Mouse (Mus musculus) embryonic facial prominence, embryonic 15.5 days (tissue): ENCODE measurements around the gene Atp1a2. TPM values are rescaled to one million over a fixed set of nuclear protein-coding genes. Genes with fewer than 3 reads are reported as not detected.

Source experiments
- ATAC-seq: fragments of 200-750 bp; cut with Nextera tagmentation; 2 replicates; pipeline ENCODE4 v1.8.0; 2017; ENCODE audit warnings: low read depth, moderate TSS enrichment; ENCODE audit not compliant: insufficient number of reproducible peaks, low FRiP score, low TSS enrichment
- H3K27ac ChIP-seq: fragments of 300-500 bp; sonication (generic); replicated peaks from 2 replicates; pipeline ENCODE4 v1.5.1; 2015; ENCODE audit warnings: mild to moderate bottlenecking, inconsistent platforms
- H3K27me3 ChIP-seq: fragments of 300-500 bp; sonication (generic); 2 replicates; pipeline ENCODE4 v1.6.1; 2015; ENCODE audit warnings: inconsistent platforms
- H3K36me3 ChIP-seq: fragments of 300-500 bp; sonication (generic); 2 replicates; pipeline ENCODE4 v1.6.1; 2015; ENCODE audit warnings: mild to moderate bottlenecking, inconsistent platforms
- H3K4me1 ChIP-seq: fragments of 300-500 bp; sonication (generic); 2 replicates; pipeline ENCODE4 v1.6.1; 2015; ENCODE audit warnings: inconsistent platforms
- H3K4me2 ChIP-seq: fragments of 300-500 bp; sonication (generic); replicated peaks from 2 replicates; pipeline ENCODE4 v1.6.1; 2015; ENCODE audit warnings: mild to moderate bottlenecking, inconsistent platforms
- H3K4me3 ChIP-seq: fragments of 300-500 bp; sonication (generic); replicated peaks from 2 replicates; pipeline ENCODE4 v1.5.1; 2015; ENCODE audit warnings: mild to moderate bottlenecking, inconsistent platforms
- H3K9ac ChIP-seq: fragments of 300-500 bp; sonication (generic); 2 replicates; pipeline ENCODE4 v1.6.1; 2015; ENCODE audit warnings: inconsistent platforms
- H3K9me3 ChIP-seq: fragments of 300-500 bp; sonication (generic); replicated peaks from 2 replicates; pipeline ENCODE4 v1.6.1; 2016; ENCODE audit warnings: inconsistent platforms
- WGBS: fragments of 180-500 bp; shearing (Covaris S2); methylation state at CpG from one replicate; pipeline ENCODE4 v1.1.7; 2015; 5-methylcytosine and 5-hydroxymethylcytosine counted together
- polyA plus RNA-seq: library from polyadenylated mRNA; unstranded; fragments of >200 nt; fragmentation: Nextera tagmentation; extraction: Ambion mirVana; gene quantifications from 2 replicates; pipeline ENCODE4 v1.2.1, GENCODE M21; 2015

Gene Atp1a2
- polyA plus RNA-seq, 1 experiment from 2014 or later: 5.6 TPM

DNA sequence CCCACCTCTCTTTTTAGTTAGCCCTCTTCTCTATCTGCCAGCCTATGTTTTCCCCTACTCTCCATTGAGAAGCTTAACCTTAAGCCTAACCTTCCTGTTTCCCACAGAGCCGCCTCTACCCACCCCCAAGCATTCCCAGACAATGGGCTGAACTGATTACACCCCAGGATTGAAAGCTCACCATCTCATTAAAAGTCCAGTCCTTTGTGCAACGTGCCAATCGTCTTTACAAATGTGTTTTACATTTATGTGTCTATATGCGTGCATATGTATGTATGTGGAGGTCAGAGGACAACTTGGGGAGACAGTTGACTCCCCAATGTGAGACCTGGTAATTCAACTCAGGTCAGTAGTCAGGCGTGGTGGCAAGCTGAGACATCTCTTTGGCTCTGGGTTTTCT lies 25.4 kb upstream of the Atp1a2 start:
- no peak overlapping the region for H3K4me3 ChIP-seq
- no peak overlapping the region for H3K27ac ChIP-seq
- no peaks in the 10 kb centered on the region for H3K9me3 ChIP-seq
- H3K36me3 ChIP-seq: peaks cover 11% of the 10 kb centered on the region; the same call in 1 of the 2 replicates
- no peak for ATAC-seq
- peaks cover 35% of the 10 kb centered on the region for H3K27me3 ChIP-seq
- 38% methylated on average over 5 of the region's 5 CpGs for WGBS
- H3K4me1 ChIP-seq: peaks cover 14% of the 10 kb centered on the region
- H3K4me2 ChIP-seq: no peak overlapping the region
- no peak overlapping the region for H3K9ac ChIP-seq

DNA sequence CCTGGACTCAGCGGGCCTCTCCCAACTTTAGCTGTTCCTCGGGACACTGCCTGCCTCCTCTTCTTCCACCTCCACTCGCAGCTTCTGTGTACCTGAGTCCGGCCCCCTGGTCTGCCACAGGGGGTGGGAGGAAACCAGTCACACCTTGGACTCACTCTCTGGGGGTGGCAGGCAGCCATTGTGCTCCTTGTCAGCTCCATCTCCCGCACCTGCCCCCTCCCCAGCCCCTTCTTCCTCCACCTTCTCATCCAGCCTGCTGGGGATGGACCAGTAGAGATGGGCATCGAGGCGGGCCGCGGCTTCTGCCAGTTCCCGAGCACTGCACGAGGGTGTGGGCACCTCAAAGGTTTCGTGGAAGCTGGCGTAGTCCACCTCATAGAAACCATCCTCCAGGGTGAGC lies 24.9 kb upstream of the Atp1a2 start:
- no peak overlapping the region for H3K4me2 ChIP-seq
- peaks cover 29% of the 10 kb centered on the region for H3K27me3 ChIP-seq
- peaks cover 15% of the 10 kb centered on the region; the same call in 1 of the 2 replicates for H3K36me3 ChIP-seq
- WGBS: 57% methylated on average over 13 of the region's 13 CpGs
- no peaks in the 10 kb centered on the region for H3K9me3 ChIP-seq
- H3K9ac ChIP-seq: no peak overlapping the region
- H3K4me3 ChIP-seq: no peak overlapping the region
- H3K4me1 ChIP-seq: peaks cover 14% of the 10 kb centered on the region
- no peak for ATAC-seq
- H3K27ac ChIP-seq: no peak overlapping the region

DNA sequence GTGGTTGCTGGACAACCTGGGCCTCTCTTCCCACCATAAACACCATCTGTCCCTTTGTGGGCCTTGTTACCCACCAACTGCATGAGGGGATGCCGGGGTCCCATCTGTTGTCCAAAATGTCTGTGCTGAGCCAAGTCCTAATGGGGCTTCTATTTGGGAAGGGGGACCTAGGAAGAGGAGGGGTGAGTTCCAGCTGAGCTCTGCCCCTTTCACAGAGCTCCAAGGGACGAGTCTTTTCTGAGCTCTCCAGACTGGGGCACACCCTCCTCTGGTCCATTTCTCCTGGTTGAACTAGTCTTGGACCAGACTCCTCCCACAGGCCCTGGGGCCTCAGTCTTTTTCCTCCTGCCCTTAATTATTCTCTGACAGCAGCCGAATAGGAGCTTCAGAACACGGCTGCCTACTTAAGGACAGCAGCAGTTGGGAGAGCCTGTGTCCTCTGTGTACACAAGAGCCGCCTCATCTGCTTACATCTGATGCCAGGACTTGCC lies 22.1 kb upstream of the Atp1a2 start:
- peaks cover 2% of the 10 kb centered on the region; the same call in 1 of the 2 replicates for H3K27me3 ChIP-seq
- no peak overlapping the region for H3K4me2 ChIP-seq
- ATAC-seq: no peak
- 0 out of 2 replicates have a peak, but pooled peaks cover 3% of the 10 kb centered on the region for H3K4me1 ChIP-seq
- H3K27ac ChIP-seq: no peak overlapping the region; the same call in 1 of the 2 replicates
- no peaks in the 10 kb centered on the region for H3K9me3 ChIP-seq
- no peak overlapping the region for H3K9ac ChIP-seq
- no peak overlapping the region for H3K4me3 ChIP-seq
- H3K36me3 ChIP-seq: peaks cover 20% of the 10 kb centered on the region; the same call in 1 of the 2 replicates
- 35% methylated on average over 5 of the region's 5 CpGs for WGBS

DNA sequence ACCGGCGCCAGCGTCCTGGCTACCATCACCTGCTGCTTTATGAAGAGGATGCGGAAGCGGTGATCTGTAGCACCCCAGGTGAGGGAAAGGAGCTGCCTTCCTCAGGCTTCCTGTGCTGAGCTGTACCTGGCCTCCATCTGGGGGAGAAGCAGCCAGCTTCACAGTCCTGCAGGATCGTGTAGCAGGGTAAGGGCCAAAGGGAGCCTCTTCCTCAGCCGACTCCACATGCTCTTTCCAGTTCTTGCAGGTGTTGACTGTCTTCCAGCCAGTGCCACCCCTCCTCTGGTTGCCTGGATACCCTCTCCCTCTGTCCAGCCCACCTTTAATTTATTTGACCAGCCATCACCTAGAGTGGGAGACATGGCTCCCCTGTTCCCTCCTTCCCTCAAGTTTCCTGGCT lies 21.5 kb upstream of the Atp1a2 start:
- H3K9me3 ChIP-seq: no peaks in the 10 kb centered on the region
- H3K4me3 ChIP-seq: no peak overlapping the region
- H3K27me3 ChIP-seq: no peaks in the 10 kb centered on the region
- H3K27ac ChIP-seq: no peak overlapping the region
- no peak overlapping the region for H3K9ac ChIP-seq
- peaks cover 20% of the 10 kb centered on the region; the same call in 1 of the 2 replicates for H3K36me3 ChIP-seq
- H3K4me2 ChIP-seq: no peak overlapping the region
- 80% methylated on average over 7 of the region's 7 CpGs for WGBS
- ATAC-seq: no peak
- 0 out of 2 replicates have a peak, but pooled peaks cover 3% of the 10 kb centered on the region for H3K4me1 ChIP-seq

DNA sequence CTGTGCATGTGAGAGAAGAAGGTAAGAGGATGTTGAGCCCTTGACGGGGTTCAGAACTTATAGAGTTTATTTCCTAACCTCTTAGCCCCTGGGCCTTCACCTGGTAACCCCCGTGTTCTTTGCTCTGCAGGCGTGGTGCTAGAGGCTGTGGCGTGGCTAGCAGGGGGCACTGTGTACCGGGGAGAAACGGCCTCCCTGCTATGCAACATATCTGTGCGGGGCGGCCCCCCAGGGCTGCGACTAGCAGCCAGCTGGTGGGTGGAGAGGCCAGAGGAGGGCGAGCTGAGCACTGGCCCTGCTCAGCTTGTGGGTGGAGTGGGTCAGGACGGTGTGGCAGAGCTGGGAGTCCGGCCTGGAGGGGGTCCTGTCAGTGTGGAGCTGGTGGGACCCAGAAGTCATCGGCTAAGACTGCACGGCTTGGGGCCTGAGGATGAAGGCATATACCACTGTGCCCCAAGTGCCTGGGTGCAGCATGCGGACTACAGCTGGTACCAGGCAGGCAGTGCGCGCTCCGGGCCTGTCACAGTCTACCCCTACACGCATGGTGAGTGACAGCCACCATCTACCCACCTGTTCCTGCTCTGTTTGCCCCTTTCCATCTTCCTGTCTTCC lies 20.7 kb upstream of the Atp1a2 start:
- no peak overlapping the region for H3K4me3 ChIP-seq
- peaks cover 8% of the 10 kb centered on the region for H3K4me1 ChIP-seq
- H3K27ac ChIP-seq: no peak overlapping the region
- WGBS: 80% methylated on average over 19 of the region's 19 CpGs
- H3K9ac ChIP-seq: no peak overlapping the region
- H3K36me3 ChIP-seq: peaks cover 20% of the 10 kb centered on the region; the same call in 1 of the 2 replicates
- no peaks in the 10 kb centered on the region for H3K27me3 ChIP-seq
- H3K9me3 ChIP-seq: no peaks in the 10 kb centered on the region
- no peak for ATAC-seq
- no peak overlapping the region for H3K4me2 ChIP-seq

DNA sequence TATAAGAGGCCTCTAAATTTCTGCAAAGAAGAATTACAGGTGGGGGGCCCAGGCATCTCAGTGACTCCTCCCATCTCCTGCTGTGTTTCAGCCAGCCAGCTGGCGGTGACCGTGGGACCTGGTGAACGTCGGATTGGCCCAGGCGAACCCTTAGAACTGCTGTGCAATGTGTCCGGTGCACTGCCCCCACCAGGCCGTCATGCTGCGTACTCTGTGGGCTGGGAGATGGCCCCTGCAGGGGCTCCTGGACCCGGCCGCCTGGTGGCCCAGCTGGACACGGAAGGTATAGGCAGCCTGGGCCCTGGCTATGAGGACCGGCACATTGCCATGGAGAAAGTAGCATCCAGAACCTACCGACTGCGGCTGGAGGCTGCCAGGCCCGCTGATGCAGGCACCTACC lies 20.1 kb upstream of the Atp1a2 start:
- H3K4me3 ChIP-seq: no peak overlapping the region
- ATAC-seq: no peak
- H3K9ac ChIP-seq: no peak overlapping the region
- H3K27me3 ChIP-seq: no peaks in the 10 kb centered on the region
- peaks cover 14% of the 10 kb centered on the region for H3K4me1 ChIP-seq
- H3K27ac ChIP-seq: no peak overlapping the region
- H3K9me3 ChIP-seq: no peaks in the 10 kb centered on the region
- 64% methylated on average over 15 of the region's 15 CpGs for WGBS
- H3K4me2 ChIP-seq: no peak overlapping the region
- peaks cover 20% of the 10 kb centered on the region; the same call in 1 of the 2 replicates for H3K36me3 ChIP-seq

DNA sequence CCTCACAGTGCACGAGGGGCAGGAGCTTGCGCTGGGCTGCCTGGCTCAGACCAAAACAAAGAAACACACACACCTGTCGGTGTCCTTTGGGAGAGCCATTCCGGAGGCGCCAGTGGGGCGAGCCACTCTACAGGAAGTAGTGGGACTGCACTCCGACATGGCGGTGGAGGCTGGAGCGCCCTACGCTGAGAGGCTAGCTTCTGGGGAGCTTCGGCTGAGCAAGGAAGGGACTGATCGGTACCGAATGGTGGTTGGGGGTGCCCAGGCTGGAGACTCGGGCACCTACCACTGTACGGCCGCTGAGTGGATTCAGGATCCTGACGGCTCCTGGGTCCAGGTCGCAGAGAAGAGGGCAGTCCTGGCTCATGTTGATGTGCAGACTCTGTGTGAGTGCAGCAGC lies 19.6 kb upstream of the Atp1a2 start:
- H3K9me3 ChIP-seq: no peaks in the 10 kb centered on the region
- H3K27ac ChIP-seq: no peak overlapping the region
- H3K27me3 ChIP-seq: no peaks in the 10 kb centered on the region
- H3K4me2 ChIP-seq: no peak overlapping the region
- ATAC-seq: no peak
- H3K36me3 ChIP-seq: peaks cover 20% of the 10 kb centered on the region; the same call in 1 of the 2 replicates
- WGBS: 53% methylated on average over 18 of the region's 18 CpGs
- peaks cover 18% of the 10 kb centered on the region for H3K4me1 ChIP-seq
- no peak overlapping the region for H3K4me3 ChIP-seq
- no peak overlapping the region for H3K9ac ChIP-seq

DNA sequence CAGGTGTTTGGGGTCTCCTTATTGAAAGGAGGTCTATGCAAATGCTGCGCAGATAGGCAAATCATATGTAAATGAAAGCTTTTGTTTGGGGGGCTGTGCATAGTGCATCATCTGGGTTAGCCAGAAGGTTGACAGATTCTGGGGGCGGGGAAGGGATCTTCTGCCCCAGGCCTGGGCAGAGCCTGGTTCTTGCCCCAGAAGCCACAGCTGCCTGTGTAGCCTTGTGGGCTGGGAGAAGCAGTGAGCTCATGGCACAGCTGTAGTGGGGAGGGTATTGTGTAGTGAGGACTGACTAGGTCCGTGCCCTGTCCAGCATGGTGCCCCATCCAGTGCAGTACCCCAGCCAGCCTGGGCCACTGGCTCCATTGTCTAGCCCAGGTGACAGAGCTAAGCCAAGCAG lies 17.0 kb upstream of the Atp1a2 start:
- no peak for ATAC-seq
- Histone ChIP-seq H3K9ac (no peak overlapping the region), H3K4me1 (peaks cover 29% of the 10 kb centered on the region), H3K36me3 (peaks cover 20% of the 10 kb centered on the region; the same call in 1 of the 2 replicates), H3K9me3 (no peaks in the 10 kb centered on the region), H3K4me3 (no peak overlapping the region), H3K27ac (no peak overlapping the region), H3K27me3 (no peaks in the 10 kb centered on the region), H3K4me2 (no peak overlapping the region)
- WGBS: 78% methylated on average over 3 of the region's 3 CpGs

DNA sequence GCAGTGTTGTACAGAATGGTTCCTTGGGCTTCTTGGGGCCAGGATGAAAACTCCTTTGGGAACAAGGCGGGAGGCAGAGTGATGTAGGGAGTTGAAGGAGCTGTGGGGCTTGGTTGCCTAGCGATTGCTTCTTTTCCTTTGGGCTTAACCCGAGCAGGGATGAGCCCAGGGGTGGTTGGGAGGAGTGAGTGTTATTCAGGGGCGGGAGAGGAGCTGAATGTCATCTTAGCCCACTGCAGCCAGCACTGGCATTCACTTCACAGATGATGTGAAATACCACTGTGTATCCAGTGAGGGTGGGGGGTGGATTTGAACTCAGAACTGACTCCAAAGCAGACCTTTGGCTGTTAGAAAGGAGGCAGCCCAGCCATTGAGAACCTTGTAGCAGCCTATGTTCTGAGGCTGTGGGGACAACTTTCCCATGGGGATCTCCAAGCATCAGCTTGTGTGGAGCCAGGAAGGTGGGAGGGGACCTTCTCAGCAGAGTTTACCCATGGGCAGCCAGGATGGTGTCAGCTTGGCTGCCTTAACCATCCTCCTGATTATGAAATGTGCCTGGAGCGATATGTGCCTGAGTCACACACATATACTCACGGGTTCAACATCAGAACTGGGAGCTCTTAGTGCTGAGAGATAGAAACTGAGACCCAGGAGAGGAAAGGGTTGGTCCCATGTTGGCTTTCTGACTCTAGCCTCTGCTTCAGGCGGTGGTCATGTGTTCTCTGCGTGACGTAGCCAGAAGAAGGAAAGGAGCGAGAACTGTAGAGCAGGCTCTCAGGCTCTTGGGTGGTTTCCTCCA lies 15.9 kb upstream of the Atp1a2 start:
- Histone ChIP-seq H3K4me1 (peaks cover 36% of the 10 kb centered on the region), H3K4me2 (0 out of 2 replicates have a peak overlapping the region, but pooled peaks have one; percentile 95), H3K27ac (0 out of 2 replicates have a peak overlapping the region, but pooled peaks have one; percentile 4)

DNA sequence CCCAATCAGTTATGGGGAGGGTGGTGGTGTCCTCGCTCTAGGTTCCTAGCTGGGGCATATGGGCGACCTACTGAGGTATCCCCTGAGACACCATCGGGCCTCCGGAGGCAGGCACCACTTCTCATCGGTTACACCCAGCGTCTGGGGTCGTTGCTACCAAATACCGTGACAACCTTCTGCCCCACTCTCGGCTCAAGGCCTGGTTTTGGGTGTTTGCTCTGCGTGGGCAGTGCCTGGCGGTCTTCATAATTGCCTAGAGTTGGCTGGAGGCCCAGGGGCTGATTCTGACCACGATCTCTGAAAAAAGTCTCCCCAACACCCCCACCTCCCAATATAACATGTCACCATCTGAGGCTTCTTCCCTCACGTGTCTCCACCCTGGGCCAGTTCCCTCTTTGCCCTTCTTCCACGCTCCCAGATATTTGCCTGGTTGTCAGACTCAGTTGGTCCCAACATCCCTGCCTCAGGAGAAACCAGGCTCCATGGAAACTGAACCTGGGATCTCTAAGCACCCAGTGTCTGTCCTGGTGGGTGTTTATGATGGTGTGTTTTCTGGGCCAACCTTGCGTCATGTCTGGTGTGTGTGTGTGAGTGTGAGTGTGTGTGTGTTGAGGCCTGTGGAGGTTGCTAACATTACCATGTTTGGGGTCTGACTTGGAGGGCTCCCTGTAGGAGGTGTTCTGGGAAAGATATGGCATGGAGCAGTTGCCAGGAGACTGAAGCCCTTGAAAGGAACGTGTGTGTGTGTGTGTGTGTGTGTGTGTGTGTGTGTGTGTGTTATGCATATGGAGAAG lies 15.1 kb upstream of the Atp1a2 start:
- Histone ChIP-seq H3K4me1 (peaks cover 41% of the 10 kb centered on the region), H3K9ac (peak overlapping the region; percentile 47), H3K27ac (peak overlapping the region; percentile 94; the same call in 1 of the 2 replicates), H3K9me3 (no peaks in the 10 kb centered on the region), H3K27me3 (no peaks in the 10 kb centered on the region), H3K4me3 (peak overlapping the region; percentile 67), H3K4me2 (peak overlapping the region; percentile 95), H3K36me3 (peaks cover 6% of the 10 kb centered on the region; the same call in 1 of the 2 replicates)
- 14% methylated on average over 16 of the region's 16 CpGs for WGBS
- ATAC-seq: peak; percentile 2; the same call in 1 of the 2 replicates

More for the DNA sequence above, 15.9 kb upstream of the Atp1a2 start:
- Histone ChIP-seq H3K4me3 (peak overlapping the region; percentile 67; the same call in 1 of the 2 replicates), H3K9ac (no peak overlapping the region), H3K27me3 (no peaks in the 10 kb centered on the region), H3K36me3 (peaks cover 14% of the 10 kb centered on the region; the same call in 1 of the 2 replicates), H3K9me3 (no peaks in the 10 kb centered on the region)
- ATAC-seq: no peak
- 72% methylated on average over 10 of the region's 10 CpGs for WGBS
